Mouse (Mus musculus) bone marrow macrophage, adult 2 months (primary cell): ENCODE measurements around the gene Apol11a. TPM values are rescaled to one million over a fixed set of nuclear protein-coding genes. Genes with fewer than 3 reads are reported as not detected.

Source experiments
- H3K27ac ChIP-seq: 2 replicates; pipeline ENCODE4 v1.5.1; 2012; ENCODE audit warnings: low read depth, low read length; ENCODE audit not compliant: insufficient read depth
- H3K4me1 ChIP-seq: 2 replicates; pipeline ENCODE4 v1.6.1; 2012; ENCODE audit warnings: low read length; ENCODE audit not compliant: control insufficient read depth, insufficient read depth
- H3K4me3 ChIP-seq: 2 replicates; pipeline ENCODE4 v1.5.1; 2012; ENCODE audit warnings: mild to moderate bottlenecking, low read length, moderate library complexity; ENCODE audit not compliant: insufficient read depth
- CTCF ChIP-seq: IDR thresholded peaks from 2 replicates; pipeline ENCODE4 v1.5.1; 2012; ENCODE audit warnings: low read depth, mild to moderate bottlenecking, low read length, moderate library complexity
- POLR2A ChIP-seq: IDR thresholded peaks from 2 replicates; pipeline ENCODE4 v1.6.1; 2012; ENCODE audit warnings: mild to moderate bottlenecking, low read depth, low read length, borderline replicate concordance
- polyA plus RNA-seq: library from polyadenylated mRNA; stranded (reverse); fragments of >200 nt; gene quantifications from 2 replicates; pipeline ENCODE4 v1.2.4, GENCODE M21; 2012; ENCODE audit not compliant: missing spikeins, insufficient read depth, insufficient read length

The Apol11a gene
- polyA plus RNA-seq, 1 experiment = not detected

- H3K4me3 ChIP-seq = no peak overlapping the region
- no peaks in the 10 kb centered on the region for H3K4me1 ChIP-seq
- no peak for TF ChIP-seq CTCF
- no peak for TF ChIP-seq POLR2A
- H3K27ac ChIP-seq = no peak overlapping the region
Measured at GRCm38 (mm10) chr15:77563219-77563618, 55.1 kb downstream of the Apol11a start.

Other genes starting within 250 kb of the Apol11a start
- 1.3 and 2.0 TPM in 2 replicates for gene Rbfox2, start 201.3 kb upstream of the Apol11a start, polyA plus RNA-seq
- gene Apol7a, start 109.2 kb upstream of the Apol11a start, polyA plus RNA-seq = not detected in 2 replicates
- not detected in 2 replicates for gene Apol9a, start 97.1 kb upstream of the Apol11a start, polyA plus RNA-seq
- gene Apol7b, start 60.8 kb upstream of the Apol11a start, polyA plus RNA-seq = not detected in 2 replicates
- gene Apol10a, start 31.2 kb upstream of the Apol11a start, polyA plus RNA-seq = not detected in 2 replicates
- 0.60 and 0.71 TPM in 2 replicates for gene Apol7c, start 25.0 kb downstream of the Apol11a start, polyA plus RNA-seq
- gene 1700025B11Rik, start 53.6 kb downstream of the Apol11a start, polyA plus RNA-seq = not detected in 2 replicates
- not detected in 2 replicates for gene Apol10b, start 87.9 kb downstream of the Apol11a start, polyA plus RNA-seq
- gene Gm36245, start 91.0 kb downstream of the Apol11a start, polyA plus RNA-seq = not detected in 2 replicates
- not detected in 2 replicates for gene Apol11b, start 135.0 kb downstream of the Apol11a start, polyA plus RNA-seq
- gene Apol7e, start 190.6 kb downstream of the Apol11a start, polyA plus RNA-seq = not detected in 2 replicates
- gene Apol9b, start 220.8 kb downstream of the Apol11a start, polyA plus RNA-seq = 0.72 and 1.0 TPM in 2 replicates
- not detected in 2 replicates for gene Apol8, start 248.7 kb downstream of the Apol11a start, polyA plus RNA-seq